Mouse (Mus musculus): ENCODE data around the gene Snx22. TPM values are rescaled to one million over a fixed set of nuclear protein-coding genes. Genes with fewer than 3 reads are reported as not detected.
A peak's percentile ranks its signal among the peaks of the same experiment; 100 is the strongest.

Gene Snx22
- polyA plus RNA-seq (2016; fragmentation: Nextera tagmentation; extraction: Ambion mirVana), result 29.6 and 33.4 TPM in 2 replicates

DNA sequence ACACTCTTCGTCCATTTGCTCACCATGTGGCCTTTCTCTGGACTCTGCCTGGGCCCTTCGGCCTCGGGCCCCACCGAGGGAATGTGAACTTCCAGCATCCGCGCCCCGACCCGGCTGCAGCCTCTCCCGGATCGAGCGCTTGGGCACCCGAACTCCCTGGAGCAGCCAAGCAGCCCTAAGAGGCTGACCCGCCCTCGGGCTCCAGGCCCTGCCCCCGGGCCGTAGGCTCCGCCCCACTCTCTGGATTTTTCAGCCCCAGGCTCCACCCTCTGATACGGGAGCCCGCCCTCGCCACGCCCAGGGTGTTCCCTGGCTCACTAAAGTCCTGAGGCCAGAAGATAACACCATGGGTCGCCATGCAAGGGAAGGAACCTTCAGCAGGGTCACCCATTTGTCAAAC, at the start of gene Snx22:
Gene Snx22 (minus strand): TSS at position 137 of the 400 bp plus-strand sequence.
- Histone ChIP-seq H3K27me3 (replicated peaks) (peaks cover 34% of the 10 kb centered on the region), H3K36me3 (peaks cover 33% of the 10 kb centered on the region), H3K27ac (peak within 1 kb of the TSS; percentile 87), H3K4me3 (peak within 1 kb of the TSS; percentile 71), H3K4me1 (peaks cover 54% of the 10 kb centered on the region), H3K9ac (peak within 1 kb of the TSS; percentile 83), H3K4me2 (peak within 1 kb of the TSS; percentile 78), H3K9me3 (replicated peaks) (peaks cover 3% of the 10 kb centered on the region; the same call in 1 of the 2 replicates)
- ATAC-seq, result peak; percentile 95
- under 1% methylated on average over 22 of the region's 22 CpGs for WGBS (ENCODE audit: insufficient replicate concordance)

DNA sequence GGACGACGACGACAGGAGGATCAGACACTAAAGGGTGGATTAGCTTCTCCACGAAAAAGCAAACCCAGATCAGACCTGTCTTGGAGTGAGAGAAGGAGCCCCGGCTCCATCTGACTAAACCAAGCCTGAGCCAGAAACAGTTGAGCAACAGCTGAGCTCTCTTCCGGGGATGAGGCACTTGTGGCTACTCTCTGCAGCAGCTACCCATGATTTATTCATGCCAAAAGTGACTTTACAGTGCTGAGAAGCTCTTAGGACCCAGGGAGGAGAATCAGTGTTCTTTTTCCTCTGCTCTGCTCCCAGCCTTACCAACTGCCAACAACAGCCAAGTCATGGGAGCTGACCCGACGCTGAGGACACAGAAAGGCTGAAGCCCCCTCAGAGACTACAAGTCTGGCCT, 47.4 kb upstream of the Snx22 start:
- Histone ChIP-seq H3K4me3 (no peak overlapping the region), H3K27me3 (replicated peaks) (no peaks in the 10 kb centered on the region), H3K27ac (peak overlapping the region; percentile 24; the same call in 1 of the 2 replicates), H3K9me3 (replicated peaks) (no peaks in the 10 kb centered on the region), H3K4me2 (no peak overlapping the region), H3K4me1 (peaks cover 55% of the 10 kb centered on the region), H3K36me3 (peaks cover 58% of the 10 kb centered on the region), H3K9ac (no peak overlapping the region)
- WGBS (ENCODE audit: insufficient replicate concordance), result 69% methylated on average over 8 of the region's 8 CpGs
- no peak for ATAC-seq

DNA sequence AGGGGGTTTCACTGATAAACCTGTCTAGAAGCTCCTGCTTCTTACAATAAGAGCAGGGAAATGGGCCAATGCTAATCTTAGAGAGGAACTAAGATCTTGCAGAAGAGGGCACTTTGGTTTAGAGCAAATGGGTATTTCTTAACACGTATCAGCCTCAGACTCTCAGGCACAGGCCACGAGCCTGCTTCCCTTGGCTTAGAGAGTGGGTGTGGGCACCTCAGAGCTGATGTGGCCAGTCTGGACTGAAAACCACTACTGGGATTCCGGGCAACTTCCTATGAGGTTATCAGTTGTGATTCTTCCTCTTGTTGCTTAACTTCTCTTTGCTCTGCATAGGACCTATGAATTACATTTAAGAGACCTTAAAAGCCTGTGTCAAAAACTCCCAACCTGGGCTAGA, 44.8 kb upstream of the Snx22 start:
- Histone ChIP-seq H3K9me3 (replicated peaks) (no peaks in the 10 kb centered on the region), H3K27ac (no peak overlapping the region), H3K4me2 (no peak overlapping the region), H3K4me3 (no peak overlapping the region), H3K27me3 (replicated peaks) (no peaks in the 10 kb centered on the region), H3K9ac (no peak overlapping the region), H3K4me1 (peaks cover 38% of the 10 kb centered on the region), H3K36me3 (peaks cover 67% of the 10 kb centered on the region)
- no peak for ATAC-seq
- 59% methylated on average over 3 of the region's 3 CpGs for WGBS (ENCODE audit: insufficient replicate concordance)

DNA sequence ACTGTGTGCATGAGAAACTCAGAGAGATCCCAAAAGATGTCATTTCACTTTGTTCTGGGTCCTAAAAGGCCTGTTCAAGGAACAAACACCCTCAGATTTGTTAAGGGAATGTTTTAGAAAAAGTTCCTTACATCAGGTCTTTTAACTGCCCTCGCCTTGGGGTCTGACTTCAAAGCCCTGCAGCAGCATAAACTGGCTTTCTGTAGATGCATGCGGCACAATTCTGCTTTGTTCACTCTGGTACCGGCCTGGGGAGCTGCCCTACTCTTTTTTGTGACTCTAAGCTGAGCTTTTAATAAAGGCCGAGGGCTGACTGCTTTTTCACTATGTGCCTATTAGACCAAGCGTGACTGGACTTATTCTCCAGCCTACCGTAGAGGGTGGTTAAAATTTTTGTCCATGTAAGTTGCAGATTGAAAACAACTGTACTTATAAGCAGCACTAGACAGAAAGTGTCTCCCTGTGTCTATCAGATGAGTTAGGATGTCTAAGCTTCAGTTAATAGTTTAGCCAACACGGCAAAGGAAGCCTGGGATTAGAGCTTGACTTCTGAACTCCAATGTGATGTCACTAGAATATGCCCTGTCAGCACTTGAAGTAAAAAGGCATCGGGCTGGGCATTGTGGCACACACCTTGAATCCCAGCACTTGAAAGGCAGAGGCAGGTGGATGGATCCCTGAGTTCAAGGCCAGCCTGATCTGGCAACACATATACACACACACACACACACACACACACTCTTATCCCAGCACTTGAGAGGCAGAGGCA, 41.3 kb upstream of the Snx22 start:
- H3K4me1 ChIP-seq, result peaks cover 10% of the 10 kb centered on the region; the same call in 1 of the 2 replicates
- WGBS (ENCODE audit: insufficient replicate concordance), result 83% methylated on average over 8 of the region's 8 CpGs
- no peaks in the 10 kb centered on the region for H3K9me3 ChIP-seq (replicated peaks)
- no peak overlapping the region for H3K4me3 ChIP-seq
- H3K27me3 ChIP-seq (replicated peaks), result no peaks in the 10 kb centered on the region
- ATAC-seq, result no peak
- peaks cover 71% of the 10 kb centered on the region for H3K36me3 ChIP-seq
- no peak overlapping the region for H3K4me2 ChIP-seq
- no peak overlapping the region for H3K9ac ChIP-seq
- no peak overlapping the region for H3K27ac ChIP-seq

DNA sequence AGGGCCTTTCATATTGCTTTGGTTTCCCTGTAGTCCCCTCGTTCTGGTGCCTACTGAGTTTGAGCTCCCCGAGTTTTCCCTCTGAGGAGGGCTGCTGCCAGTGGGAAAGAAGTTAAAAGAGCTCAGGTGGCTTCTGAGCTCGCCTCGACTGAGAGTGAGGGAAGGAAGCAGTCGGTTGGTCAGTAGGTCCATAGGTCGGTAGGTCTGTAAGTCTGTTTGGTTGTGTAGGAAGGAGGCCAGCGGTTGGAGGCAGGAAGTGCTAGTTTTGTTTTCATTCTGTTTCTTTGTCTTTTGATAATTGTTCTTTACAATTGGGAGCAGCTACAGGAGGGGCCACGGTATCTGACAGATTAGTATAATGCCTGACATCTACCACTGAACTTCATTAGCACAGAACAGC, 40.6 kb upstream of the Snx22 start:
- Histone ChIP-seq H3K4me2 (no peak overlapping the region), H3K9ac (no peak overlapping the region), H3K27ac (no peak overlapping the region; the same call in 1 of the 2 replicates), H3K9me3 (replicated peaks) (no peaks in the 10 kb centered on the region), H3K4me3 (no peak overlapping the region), H3K36me3 (peaks cover 71% of the 10 kb centered on the region), H3K27me3 (replicated peaks) (no peaks in the 10 kb centered on the region), H3K4me1 (peaks cover 14% of the 10 kb centered on the region; the same call in 1 of the 2 replicates)
- ATAC-seq, result no peak
- WGBS (ENCODE audit: insufficient replicate concordance), result 69% methylated on average over 8 of the region's 8 CpGs

DNA sequence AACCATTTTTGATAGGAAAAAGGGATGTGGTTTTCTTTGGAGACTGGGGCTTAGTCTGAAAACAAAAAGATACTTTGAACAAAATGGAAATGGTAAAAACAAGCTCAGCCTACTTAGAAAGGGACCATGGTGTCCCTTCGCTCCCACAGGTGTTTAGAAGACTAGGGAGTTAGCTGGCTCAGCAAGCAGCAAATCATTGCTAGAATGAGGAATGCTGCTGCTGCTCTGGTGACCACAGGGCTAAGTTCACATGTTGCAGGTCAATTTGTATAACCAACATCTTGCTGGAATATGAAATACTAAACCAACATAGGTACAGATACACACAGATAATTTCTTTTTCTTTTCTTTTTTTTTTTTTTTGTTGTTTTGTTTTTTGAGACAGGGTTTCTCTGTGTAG, 40.1 kb upstream of the Snx22 start:
- H3K4me2 ChIP-seq, result no peak overlapping the region
- no peaks in the 10 kb centered on the region for H3K9me3 ChIP-seq (replicated peaks)
- no peaks in the 10 kb centered on the region for H3K27me3 ChIP-seq (replicated peaks)
- H3K4me3 ChIP-seq, result no peak overlapping the region
- peaks cover 19% of the 10 kb centered on the region; the same call in 1 of the 2 replicates for H3K4me1 ChIP-seq
- ATAC-seq, result no peak
- WGBS (ENCODE audit: insufficient replicate concordance), result 94% methylated on average over 1 of the region's 1 CpGs
- H3K27ac ChIP-seq, result no peak overlapping the region
- peaks cover 71% of the 10 kb centered on the region for H3K36me3 ChIP-seq
- H3K9ac ChIP-seq, result no peak overlapping the region

DNA sequence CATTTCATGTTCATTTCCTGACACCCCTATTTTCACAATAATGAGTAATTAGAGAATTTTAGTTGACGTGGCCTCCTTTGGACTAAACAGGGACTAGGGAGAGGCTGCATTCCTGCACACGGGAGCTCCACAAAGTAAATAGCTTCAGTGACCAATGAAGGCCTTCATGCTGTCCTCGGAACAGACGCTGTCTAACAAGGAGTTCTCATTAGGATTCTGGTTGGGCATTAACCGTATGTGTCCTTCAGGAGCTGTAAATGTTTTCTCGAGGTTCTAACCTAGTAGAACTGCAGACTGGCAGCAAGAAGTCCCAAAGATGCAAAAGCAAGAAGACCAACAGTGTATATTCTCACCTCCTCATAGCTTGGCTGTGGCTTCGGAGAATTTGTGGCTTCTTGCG, 35.6 kb upstream of the Snx22 start:
- no peaks in the 10 kb centered on the region for H3K27me3 ChIP-seq (replicated peaks)
- 85% methylated on average over 8 of the region's 8 CpGs for WGBS (ENCODE audit: insufficient replicate concordance)
- peaks cover 95% of the 10 kb centered on the region for H3K36me3 ChIP-seq
- ATAC-seq, result no peak
- H3K4me2 ChIP-seq, result no peak overlapping the region
- 0 out of 2 replicates have a peak overlapping the region, but pooled peaks have one; percentile 36 for H3K9ac ChIP-seq
- H3K27ac ChIP-seq, result peak overlapping the region; percentile 67
- no peak overlapping the region for H3K4me3 ChIP-seq
- peaks cover 26% of the 10 kb centered on the region for H3K4me1 ChIP-seq
- H3K9me3 ChIP-seq (replicated peaks), result no peaks in the 10 kb centered on the region

DNA sequence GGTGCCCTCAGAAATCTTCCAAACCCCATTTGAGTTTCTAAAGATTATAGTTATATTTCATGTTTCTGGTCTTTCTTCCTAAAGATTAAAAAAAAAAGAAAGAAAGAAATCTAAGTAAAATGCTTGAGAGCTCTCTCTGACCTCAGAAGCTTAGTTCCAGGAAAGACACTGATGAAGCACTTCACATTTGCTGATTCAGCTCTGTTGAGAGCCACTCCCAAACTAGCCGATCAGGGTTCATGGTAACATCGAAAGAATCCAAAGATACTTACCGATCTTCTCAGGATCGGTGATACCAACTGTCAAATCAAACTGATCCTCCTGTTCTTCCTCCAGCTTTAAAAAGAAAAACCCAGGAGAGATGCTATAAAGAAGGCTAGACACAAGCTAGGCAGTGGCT, 35.1 kb upstream of the Snx22 start:
- Histone ChIP-seq H3K9ac (0 out of 2 replicates have a peak overlapping the region, but pooled peaks have one; percentile 36), H3K27me3 (replicated peaks) (no peaks in the 10 kb centered on the region), H3K36me3 (peaks cover 97% of the 10 kb centered on the region), H3K4me3 (no peak overlapping the region), H3K4me2 (no peak overlapping the region), H3K4me1 (peaks cover 23% of the 10 kb centered on the region), H3K27ac (peak overlapping the region; percentile 67), H3K9me3 (replicated peaks) (no peaks in the 10 kb centered on the region)
- no peak; the same call in 1 of the 2 replicates for ATAC-seq
- WGBS (ENCODE audit: insufficient replicate concordance), result 85% methylated on average over 4 of the region's 4 CpGs

DNA sequence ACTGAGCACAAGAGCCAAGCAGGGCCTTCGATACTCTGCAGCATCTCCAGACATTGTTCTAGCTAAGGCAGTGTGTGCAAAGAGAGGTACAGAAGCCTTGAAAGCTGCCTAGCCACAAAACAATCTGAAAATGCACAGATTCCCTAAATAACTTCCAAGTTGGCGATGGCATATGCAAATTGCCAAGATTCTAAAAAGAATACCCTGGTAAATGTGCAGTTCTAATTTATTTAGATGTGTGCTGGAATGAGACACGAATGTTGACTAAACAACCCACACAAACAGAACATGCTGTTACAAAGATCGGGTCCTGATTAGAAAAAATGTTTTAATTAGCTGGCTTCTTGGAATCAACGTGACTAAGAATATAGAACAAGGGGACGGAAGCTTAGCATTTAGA, 33.1 kb upstream of the Snx22 start:
- Histone ChIP-seq H3K27ac (no peak overlapping the region), H3K36me3 (peaks cover 96% of the 10 kb centered on the region), H3K4me2 (no peak overlapping the region), H3K9ac (no peak overlapping the region), H3K9me3 (replicated peaks) (no peaks in the 10 kb centered on the region), H3K4me3 (no peak overlapping the region), H3K27me3 (replicated peaks) (no peaks in the 10 kb centered on the region), H3K4me1 (peaks cover 23% of the 10 kb centered on the region)
- no peak for ATAC-seq
- 82% methylated on average over 6 of the region's 6 CpGs for WGBS (ENCODE audit: insufficient replicate concordance)

DNA sequence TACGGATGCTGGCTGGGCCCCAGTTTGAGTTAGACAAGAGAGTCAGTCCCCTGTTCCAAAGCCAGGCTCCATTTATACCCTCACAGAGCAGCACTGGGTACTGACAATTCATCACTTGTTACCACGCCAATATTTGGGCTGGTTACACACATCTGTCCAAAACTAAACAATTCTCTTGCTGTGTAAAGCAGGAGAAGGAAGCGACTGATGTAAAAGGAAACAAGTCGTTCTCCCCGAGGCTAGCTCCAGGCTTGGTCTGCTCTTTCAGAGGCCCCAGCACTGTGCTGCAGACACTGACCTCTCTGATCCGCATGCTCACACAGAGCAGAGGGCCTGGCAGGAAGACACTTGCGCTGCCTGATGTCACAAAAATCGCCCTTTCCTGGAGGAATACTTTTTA, 32.1 kb upstream of the Snx22 start:
- Histone ChIP-seq H3K27ac (no peak overlapping the region), H3K36me3 (peaks cover 96% of the 10 kb centered on the region), H3K4me2 (no peak overlapping the region), H3K4me1 (peaks cover 23% of the 10 kb centered on the region), H3K27me3 (replicated peaks) (no peaks in the 10 kb centered on the region), H3K4me3 (no peak overlapping the region), H3K9ac (no peak overlapping the region), H3K9me3 (replicated peaks) (no peaks in the 10 kb centered on the region)
- ATAC-seq, result no peak
- 83% methylated on average over 8 of the region's 8 CpGs for WGBS (ENCODE audit: insufficient replicate concordance)

DNA sequence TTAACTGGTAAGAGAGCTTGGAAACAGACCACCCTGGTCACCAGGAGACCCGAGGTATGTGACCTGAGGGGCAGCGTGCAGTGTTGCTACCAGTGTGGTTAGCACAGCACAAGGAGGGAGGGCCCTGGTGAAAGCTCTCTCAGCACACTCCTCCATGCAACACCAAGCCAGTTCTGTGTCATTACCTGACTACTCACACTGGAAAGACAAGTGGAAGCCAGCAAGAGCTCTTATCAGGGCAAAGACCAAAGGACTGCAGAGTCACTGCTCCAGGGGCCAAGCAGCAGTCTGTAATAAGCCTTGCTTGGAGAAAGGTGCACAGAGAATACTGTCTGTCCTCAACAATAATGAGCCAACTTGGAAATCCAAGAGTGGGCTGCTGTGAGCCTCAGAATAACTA, 23.1 kb upstream of the Snx22 start:
- WGBS (ENCODE audit: insufficient replicate concordance), result 75% methylated on average over 2 of the region's 2 CpGs
- 0 out of 2 replicates have a peak, but pooled peaks have one; percentile 18 for ATAC-seq
- H3K4me2 ChIP-seq, result no peak overlapping the region
- no peaks in the 10 kb centered on the region for H3K27me3 ChIP-seq (replicated peaks)
- 0 out of 2 replicates have a peak overlapping the region, but pooled peaks have one; percentile 26 for H3K27ac ChIP-seq
- no peak overlapping the region for H3K9ac ChIP-seq
- no peaks in the 10 kb centered on the region for H3K9me3 ChIP-seq (replicated peaks)
- H3K36me3 ChIP-seq, result peaks cover 99% of the 10 kb centered on the region
- peaks cover 13% of the 10 kb centered on the region for H3K4me1 ChIP-seq
- no peak overlapping the region for H3K4me3 ChIP-seq

DNA sequence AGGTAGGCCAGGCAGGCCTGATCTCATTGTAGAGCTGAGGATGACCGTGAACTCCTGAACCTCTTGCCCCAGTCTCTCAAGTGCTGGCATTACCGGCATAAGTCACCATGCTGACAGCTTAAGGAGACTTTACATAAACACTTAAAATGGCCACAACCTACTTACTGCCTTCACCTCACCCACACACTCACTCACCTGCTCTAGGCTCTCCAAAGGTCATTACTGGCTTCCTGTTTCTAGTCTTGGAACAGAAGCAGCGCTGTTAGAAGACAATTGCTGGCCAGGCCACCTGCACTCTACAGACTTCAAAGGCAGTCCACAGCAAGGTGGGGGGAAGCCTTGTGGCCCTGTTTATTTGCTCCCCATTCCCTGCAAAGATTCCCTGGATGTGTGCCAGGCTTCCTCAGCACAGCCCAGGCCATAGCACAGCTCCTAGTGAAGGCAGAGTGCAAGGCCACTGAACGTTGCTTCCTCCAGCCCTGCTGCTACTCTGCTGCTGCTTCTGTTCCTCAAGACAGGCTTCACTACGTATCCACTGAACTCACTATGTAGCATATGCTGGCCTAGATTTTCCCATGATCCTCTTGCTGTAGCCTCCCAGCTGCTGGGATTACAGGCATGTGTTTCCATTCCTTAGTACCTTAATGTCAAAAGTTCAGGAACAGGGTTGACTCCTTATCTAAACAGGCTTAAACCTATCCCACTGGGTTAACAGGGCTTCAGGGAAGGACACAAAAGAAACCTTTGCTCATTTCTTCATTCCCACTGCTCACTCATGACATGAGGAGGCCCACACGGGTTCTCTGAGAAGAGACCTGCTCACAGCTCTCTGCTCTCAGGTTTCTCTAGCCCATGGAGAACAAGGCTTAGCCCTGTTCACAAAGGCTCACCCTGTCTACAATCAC, 22.1 kb upstream of the Snx22 start:
- Histone ChIP-seq H3K9ac (no peak overlapping the region), H3K4me1 (peaks cover 13% of the 10 kb centered on the region), H3K4me3 (no peak overlapping the region), H3K4me2 (no peak overlapping the region), H3K27me3 (replicated peaks) (no peaks in the 10 kb centered on the region), H3K27ac (no peak overlapping the region; the same call in 1 of the 2 replicates), H3K36me3 (peaks cover 99% of the 10 kb centered on the region), H3K9me3 (replicated peaks) (no peaks in the 10 kb centered on the region)
- WGBS (ENCODE audit: insufficient replicate concordance), result 79% methylated on average over 6 of the region's 6 CpGs
- ATAC-seq, result no peak
